Mouse (Mus musculus): Measurements from ENCODE around the gene Olfr1393. TPM values are rescaled to one million over a fixed set of nuclear protein-coding genes. Genes with fewer than 3 reads are reported as not detected.

The Olfr1393 gene
- total RNA-seq, 1 experiment = not detected

DNA sequence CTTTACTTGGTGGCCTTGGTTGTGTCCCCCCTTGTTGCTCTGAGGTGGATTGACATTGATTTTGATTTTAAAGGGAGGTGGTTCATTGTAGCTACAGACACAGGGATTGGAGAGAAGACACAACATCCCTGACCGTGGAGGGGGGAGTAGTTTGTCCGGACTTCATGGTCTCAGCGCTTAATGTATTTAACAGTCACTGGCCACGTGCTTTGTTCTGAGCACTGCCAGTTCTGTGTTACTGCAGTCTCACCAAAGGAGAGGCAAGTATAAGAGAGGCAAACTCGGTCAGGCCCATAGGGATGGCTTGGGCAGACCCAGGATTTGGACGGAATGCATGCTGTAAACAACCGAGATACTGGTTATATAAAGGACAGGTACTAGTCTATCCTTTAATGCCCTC lies 14.0 kb upstream of the Olfr1393 start:
- peaks cover 2% of the 10 kb centered on the region; the same call in 1 of the 2 replicates for H3K36me3 ChIP-seq (ENCODE audit: control insufficient read depth, insufficient read depth, low read length, poor library complexity, severe bottlenecking)

DNA sequence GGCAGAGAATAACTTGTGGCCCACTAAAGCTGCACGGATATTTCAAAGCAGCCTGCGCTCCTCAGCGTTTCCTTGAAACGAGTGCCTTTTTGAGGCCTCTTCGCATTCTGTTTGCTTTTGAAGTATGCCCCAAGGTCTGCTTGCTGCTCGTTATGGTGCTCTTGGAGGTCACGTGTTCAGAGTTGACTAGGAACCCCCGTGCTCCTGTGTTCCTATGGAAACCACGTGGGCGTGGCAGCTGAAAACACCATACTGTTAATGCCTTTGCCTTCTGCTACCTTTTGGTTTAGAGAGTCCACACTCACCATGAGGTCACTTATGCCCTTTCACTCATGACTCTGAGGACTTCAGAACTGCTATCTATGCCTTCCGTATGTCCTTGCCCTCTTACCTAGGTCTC lies 13.5 kb upstream of the Olfr1393 start:
- H3K9me3 ChIP-seq (ENCODE audit: control insufficient read depth, insufficient read depth, low read depth, low read length) = no peaks in the 10 kb centered on the region
- no peak overlapping the region for H3K9ac ChIP-seq (ENCODE audit: insufficient read depth, low read depth, low read length, poor library complexity, severe bottlenecking)
- DNase-seq (ENCODE audit: low read depth, low spot score) = no peak
- H3K27ac ChIP-seq (ENCODE audit: insufficient read depth, low read depth, low read length, poor library complexity, severe bottlenecking) = no peak overlapping the region
- TF ChIP-seq HCFC1 (IDR thresholded peaks at IDR 0.05; ENCODE audit: borderline replicate concordance, insufficient read depth, low read length) (no peak), ZNF384 (IDR thresholded peaks at IDR 0.05; ENCODE audit: low read depth, low read length) (no peak), ZC3H11A (IDR thresholded peaks at IDR 0.05; ENCODE audit: borderline replicate concordance, low read depth, low read length) (no peak), MAFK (IDR thresholded peaks at IDR 0.05; ENCODE audit: insufficient read depth, low read depth, low read length) (no peak), CHD2 (IDR thresholded peaks at IDR 0.05; ENCODE audit: low read depth, low read length) (no peak)
- peaks cover 2% of the 10 kb centered on the region; the same call in 1 of the 2 replicates for H3K36me3 ChIP-seq (ENCODE audit: control insufficient read depth, insufficient read depth, low read length, poor library complexity, severe bottlenecking)
- H3K4me3 ChIP-seq (ENCODE audit: insufficient read depth in 1 of 2, low read depth in 1 of 2, low read length in 2 of 2, poor library complexity in 1 of 2, severe bottlenecking in 1 of 2) = no peak overlapping the region
- in situ Hi-C loops (cut with MboI; ENCODE audit: low sequenced_read_pairs in 2 of 2, unreplicated experiment in 2 of 2) = loop anchor here (5.0 to 25.0 kb wide), 3 partner anchors 77 to 402 kb away; partner anchors contain the start of genes Irgm1 (in 2 of the 2) and Btnl9 (in 1 of the 2)
- H3K4me1 ChIP-seq (ENCODE audit: control insufficient read depth in 2 of 2, insufficient read depth in 2 of 2, low read length in 2 of 2, poor library complexity in 1 of 2) = peaks cover 2 to 12% of the 10 kb centered on the region in 2 experiments; a peak in 1 of 4 replicates

More for the DNA sequence above, 14.0 kb upstream of the Olfr1393 start:
- Histone ChIP-seq H3K9ac (ENCODE audit: insufficient read depth, low read depth, low read length, poor library complexity, severe bottlenecking) (no peak overlapping the region), H3K27ac (ENCODE audit: insufficient read depth, low read depth, low read length, poor library complexity, severe bottlenecking) (no peak overlapping the region), H3K4me3 (ENCODE audit: insufficient read depth in 1 of 2, low read depth in 1 of 2, low read length in 2 of 2, poor library complexity in 1 of 2, severe bottlenecking in 1 of 2) (no peak overlapping the region), H3K4me1 (ENCODE audit: control insufficient read depth in 2 of 2, insufficient read depth in 2 of 2, low read length in 2 of 2, poor library complexity in 1 of 2) (peaks cover 2 to 12% of the 10 kb centered on the region in 2 experiments; a peak in 1 of 4 replicates), H3K9me3 (ENCODE audit: control insufficient read depth, insufficient read depth, low read depth, low read length) (no peaks in the 10 kb centered on the region)
- in situ Hi-C loops (cut with MboI; ENCODE audit: low sequenced_read_pairs in 2 of 2, unreplicated experiment in 2 of 2) = loop anchor here (10.0 to 25.0 kb wide), 2 partner anchors 389 to 402 kb away; partner anchors contain the start of gene Irgm1 (in 2 of the 2)
- no peak for DNase-seq (ENCODE audit: low read depth, low spot score)
- no peak for TF ChIP-seq MAFK (IDR thresholded peaks at IDR 0.05; ENCODE audit: insufficient read depth, low read depth, low read length)
- TF ChIP-seq ZNF384 (IDR thresholded peaks at IDR 0.05; ENCODE audit: low read depth, low read length) = no peak
- no peak for TF ChIP-seq HCFC1 (IDR thresholded peaks at IDR 0.05; ENCODE audit: borderline replicate concordance, insufficient read depth, low read length)
- no peak for TF ChIP-seq ZC3H11A (IDR thresholded peaks at IDR 0.05; ENCODE audit: borderline replicate concordance, low read depth, low read length)
- no peak for TF ChIP-seq CHD2 (IDR thresholded peaks at IDR 0.05; ENCODE audit: low read depth, low read length)

DNA sequence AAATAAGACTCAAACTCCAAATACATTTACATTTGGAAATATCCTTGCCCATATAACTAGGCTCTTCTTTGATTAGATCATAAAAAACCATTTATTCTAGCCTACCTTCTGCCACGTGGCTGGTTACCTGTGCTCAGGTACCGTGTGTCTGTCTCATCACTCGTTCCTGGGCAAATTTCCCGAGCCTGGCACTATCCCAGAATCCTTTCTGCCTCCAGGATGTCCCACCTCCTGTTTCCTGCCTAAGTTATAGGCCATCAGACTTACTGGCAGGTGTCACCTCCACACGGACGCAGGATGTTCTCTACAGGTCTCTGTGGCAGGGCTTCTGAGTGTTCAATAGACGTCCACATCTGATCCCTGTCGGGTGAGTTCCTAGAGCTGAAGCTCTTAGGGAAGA lies 13.0 kb upstream of the Olfr1393 start:
- Histone ChIP-seq H3K4me1 (ENCODE audit: control insufficient read depth in 2 of 2, insufficient read depth in 2 of 2, low read length in 2 of 2, poor library complexity in 1 of 2) (peaks cover 2 to 12% of the 10 kb centered on the region in 2 experiments; a peak in 1 of 4 replicates), H3K9me3 (ENCODE audit: control insufficient read depth, insufficient read depth, low read depth, low read length) (no peaks in the 10 kb centered on the region), H3K4me3 (ENCODE audit: insufficient read depth in 1 of 2, low read depth in 1 of 2, low read length in 2 of 2, poor library complexity in 1 of 2, severe bottlenecking in 1 of 2) (no peak overlapping the region), H3K27ac (ENCODE audit: insufficient read depth, low read depth, low read length, poor library complexity, severe bottlenecking) (no peak overlapping the region), H3K9ac (ENCODE audit: insufficient read depth, low read depth, low read length, poor library complexity, severe bottlenecking) (no peak overlapping the region), H3K36me3 (ENCODE audit: control insufficient read depth, insufficient read depth, low read length, poor library complexity, severe bottlenecking) (peaks cover 2% of the 10 kb centered on the region; the same call in 1 of the 2 replicates)
- DNase-seq (ENCODE audit: low read depth, low spot score) = no peak
- no peak for TF ChIP-seq ZC3H11A (IDR thresholded peaks at IDR 0.05; ENCODE audit: borderline replicate concordance, low read depth, low read length)
- TF ChIP-seq ZNF384 (IDR thresholded peaks at IDR 0.05; ENCODE audit: low read depth, low read length) = no peak
- no peak for TF ChIP-seq CHD2 (IDR thresholded peaks at IDR 0.05; ENCODE audit: low read depth, low read length)
- TF ChIP-seq HCFC1 (IDR thresholded peaks at IDR 0.05; ENCODE audit: borderline replicate concordance, insufficient read depth, low read length) = no peak
- no peak for TF ChIP-seq MAFK (IDR thresholded peaks at IDR 0.05; ENCODE audit: insufficient read depth, low read depth, low read length)
- in situ Hi-C loops (cut with MboI; ENCODE audit: low sequenced_read_pairs in 2 of 2, unreplicated experiment in 2 of 2) = loop anchor here (5.0 to 25.0 kb wide), 3 partner anchors 78 to 403 kb away; partner anchors contain the start of genes Irgm1 (in 2 of the 2) and Btnl9 (in 1 of the 2)

DNA sequence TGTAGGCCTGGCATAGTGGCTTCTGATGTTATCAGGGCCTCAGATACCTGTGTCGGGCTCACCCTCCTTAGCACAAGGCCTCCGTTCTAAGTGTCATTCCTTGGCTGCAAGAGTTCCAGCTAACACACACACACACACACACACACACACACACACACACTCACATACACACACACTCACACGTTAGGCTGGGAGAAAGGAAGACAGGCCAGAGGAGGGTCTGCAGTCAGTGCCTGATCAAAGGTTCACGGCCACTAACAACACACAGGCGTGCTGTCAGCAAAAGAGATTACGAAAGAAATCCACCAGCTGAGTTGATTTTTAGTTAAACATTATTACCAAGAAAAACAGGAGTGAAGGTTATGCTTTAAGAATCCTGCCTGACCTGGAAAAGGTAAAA lies 11.4 kb upstream of the Olfr1393 start:
- Histone ChIP-seq H3K9me3 (ENCODE audit: control insufficient read depth, insufficient read depth, low read depth, low read length) (no peaks in the 10 kb centered on the region), H3K36me3 (ENCODE audit: control insufficient read depth, insufficient read depth, low read length, poor library complexity, severe bottlenecking) (peaks cover under 1% of the 10 kb centered on the region; the same call in 1 of the 2 replicates), H3K4me1 (ENCODE audit: control insufficient read depth in 2 of 2, insufficient read depth in 2 of 2, low read length in 2 of 2, poor library complexity in 1 of 2) (peaks cover 0 to 1% of the 10 kb centered on the region in 2 experiments; a peak in 1 of 4 replicates), H3K9ac (ENCODE audit: insufficient read depth, low read depth, low read length, poor library complexity, severe bottlenecking) (no peak overlapping the region), H3K4me3 (ENCODE audit: insufficient read depth in 1 of 2, low read depth in 1 of 2, low read length in 2 of 2, poor library complexity in 1 of 2, severe bottlenecking in 1 of 2) (no peak overlapping the region), H3K27ac (ENCODE audit: insufficient read depth, low read depth, low read length, poor library complexity, severe bottlenecking) (no peak overlapping the region)
- DNase-seq (ENCODE audit: low read depth, low spot score) = no peak
- no peak for TF ChIP-seq MAFK (IDR thresholded peaks at IDR 0.05; ENCODE audit: insufficient read depth, low read depth, low read length)
- no peak for TF ChIP-seq ZNF384 (IDR thresholded peaks at IDR 0.05; ENCODE audit: low read depth, low read length)
- no peak for TF ChIP-seq CHD2 (IDR thresholded peaks at IDR 0.05; ENCODE audit: low read depth, low read length)
- TF ChIP-seq ZC3H11A (IDR thresholded peaks at IDR 0.05; ENCODE audit: borderline replicate concordance, low read depth, low read length) = no peak
- no peak for TF ChIP-seq HCFC1 (IDR thresholded peaks at IDR 0.05; ENCODE audit: borderline replicate concordance, insufficient read depth, low read length)
- in situ Hi-C loops (cut with MboI; ENCODE audit: low sequenced_read_pairs in 2 of 2, unreplicated experiment in 2 of 2) = loop anchor here (5.0 to 25.0 kb wide), 3 partner anchors 79 to 404 kb away; partner anchors contain the start of genes Irgm1 (in 2 of the 2) and Btnl9 (in 1 of the 2)
